Mouse (Mus musculus): Measurements from ENCODE around the gene Tmem184b. TPM values are rescaled to one million over a fixed set of nuclear protein-coding genes. Genes with fewer than 3 reads are reported as not detected.
A peak's percentile ranks its signal among the peaks of the same experiment; 100 is the strongest.

The Tmem184b gene
- polyA plus RNA-seq, 1 experiment from 2014 or later, result 58.5 TPM

GRCm38 (mm10) chr15:79393101-79393500 is 10.3 kb downstream of the Tmem184b start:
- Histone ChIP-seq H3K4me1 (peaks cover 77% of the 10 kb centered on the region), H3K4me3 (replicated peaks) (no peak overlapping the region), H3K9me3 (no peaks in the 10 kb centered on the region), H3K9ac (no peak overlapping the region), H3K36me3 (no peaks in the 10 kb centered on the region), H3K27me3 (replicated peaks) (no peaks in the 10 kb centered on the region), H3K4me2 (no peak overlapping the region), H3K27ac (no peak overlapping the region)
- no peak for ATAC-seq (ENCODE audit: insufficient read depth, low FRiP score, low read depth)
- WGBS, result 81% methylated on average over 6 of the region's 6 CpGs

GRCm38 (mm10) chr15:79392527-79392926 is 10.8 kb downstream of the Tmem184b start:
- WGBS, result 79% methylated on average over 5 of the region's 5 CpGs
- Histone ChIP-seq H3K4me1 (peaks cover 83% of the 10 kb centered on the region), H3K9ac (no peak overlapping the region), H3K27ac (no peak overlapping the region), H3K36me3 (no peaks in the 10 kb centered on the region), H3K27me3 (replicated peaks) (no peaks in the 10 kb centered on the region), H3K4me3 (replicated peaks) (no peak overlapping the region), H3K9me3 (no peaks in the 10 kb centered on the region), H3K4me2 (no peak overlapping the region)
- no peak for ATAC-seq (ENCODE audit: insufficient read depth, low FRiP score, low read depth)

- Histone ChIP-seq H3K27ac (peak overlapping the region; percentile 57), H3K27me3 (replicated peaks) (no peaks in the 10 kb centered on the region), H3K9ac (no peak overlapping the region), H3K36me3 (no peaks in the 10 kb centered on the region), H3K4me2 (no peak overlapping the region), H3K9me3 (no peaks in the 10 kb centered on the region), H3K4me3 (replicated peaks) (no peak overlapping the region), H3K4me1 (peaks cover 86% of the 10 kb centered on the region)
- 34% methylated on average over 7 of the region's 7 CpGs for WGBS
- peak; percentile 12; the same call in 1 of the 2 replicates for ATAC-seq (ENCODE audit: insufficient read depth, low FRiP score, low read depth)
Observed at GRCm38 (mm10) chr15:79391447-79392093, 11.8 kb downstream of the Tmem184b start.

GRCm38 (mm10) chr15:79390434-79390833 is 12.9 kb downstream of the Tmem184b start:
- 78% methylated on average over 6 of the region's 6 CpGs for WGBS
- Histone ChIP-seq H3K27me3 (replicated peaks) (no peaks in the 10 kb centered on the region), H3K4me1 (peaks cover 78% of the 10 kb centered on the region), H3K27ac (0 out of 2 replicates have a peak overlapping the region, but pooled peaks have one; percentile 57), H3K9ac (no peak overlapping the region), H3K36me3 (no peaks in the 10 kb centered on the region), H3K4me2 (no peak overlapping the region), H3K9me3 (no peaks in the 10 kb centered on the region), H3K4me3 (replicated peaks) (no peak overlapping the region)
- no peak for ATAC-seq (ENCODE audit: insufficient read depth, low FRiP score, low read depth)

- no peaks in the 10 kb centered on the region for H3K9me3 ChIP-seq
- H3K27ac ChIP-seq, result peak overlapping the region; percentile 69
- no peaks in the 10 kb centered on the region for H3K36me3 ChIP-seq
- no peak overlapping the region for H3K9ac ChIP-seq
- H3K4me2 ChIP-seq, result no peak overlapping the region
- H3K4me1 ChIP-seq, result peaks cover 59% of the 10 kb centered on the region
- WGBS, result 48% methylated on average over 6 of the region's 6 CpGs
- no peak overlapping the region for H3K4me3 ChIP-seq (replicated peaks)
- H3K27me3 ChIP-seq (replicated peaks), result no peaks in the 10 kb centered on the region
- ATAC-seq (ENCODE audit: insufficient read depth, low FRiP score, low read depth), result peak; percentile 31; the same call in 1 of the 2 replicates
Observed at GRCm38 (mm10) chr15:79388171-79388570, 15.2 kb downstream of the Tmem184b start.

GRCm38 (mm10) chr15:79387611-79388010 is 15.8 kb downstream of the Tmem184b start:
- 83% methylated on average over 7 of the region's 7 CpGs for WGBS
- Histone ChIP-seq H3K9ac (no peak overlapping the region), H3K4me1 (peaks cover 54% of the 10 kb centered on the region), H3K4me2 (no peak overlapping the region), H3K9me3 (no peaks in the 10 kb centered on the region), H3K4me3 (replicated peaks) (no peak overlapping the region), H3K27ac (peak overlapping the region; percentile 69; the same call in 1 of the 2 replicates), H3K27me3 (replicated peaks) (no peaks in the 10 kb centered on the region), H3K36me3 (no peaks in the 10 kb centered on the region)
- no peak for ATAC-seq (ENCODE audit: insufficient read depth, low FRiP score, low read depth)

- Histone ChIP-seq H3K36me3 (no peaks in the 10 kb centered on the region), H3K9me3 (no peaks in the 10 kb centered on the region), H3K9ac (no peak overlapping the region), H3K27ac (no peak overlapping the region), H3K4me3 (replicated peaks) (no peak overlapping the region), H3K4me2 (no peak overlapping the region), H3K27me3 (replicated peaks) (no peaks in the 10 kb centered on the region), H3K4me1 (peaks cover 49% of the 10 kb centered on the region)
- ATAC-seq (ENCODE audit: insufficient read depth, low FRiP score, low read depth), result no peak
- WGBS, result 74% methylated on average over 6 of the region's 6 CpGs
Observed at GRCm38 (mm10) chr15:79387081-79387480, 16.3 kb downstream of the Tmem184b start.

- Histone ChIP-seq H3K4me3 (replicated peaks) (no peak overlapping the region), H3K4me2 (no peak overlapping the region), H3K27ac (no peak overlapping the region), H3K4me1 (peaks cover 7% of the 10 kb centered on the region; the same call in 1 of the 2 replicates), H3K36me3 (peaks cover 14% of the 10 kb centered on the region; the same call in 1 of the 2 replicates), H3K9ac (no peak overlapping the region), H3K9me3 (no peaks in the 10 kb centered on the region), H3K27me3 (replicated peaks) (no peaks in the 10 kb centered on the region)
- no peak for ATAC-seq (ENCODE audit: insufficient read depth, low FRiP score, low read depth)
- 84% methylated on average over 9 of the region's 9 CpGs for WGBS
Observed at GRCm38 (mm10) chr15:79381644-79382043, 21.7 kb downstream of the Tmem184b start.

GRCm38 (mm10) chr15:79380468-79381444 is 22.6 kb downstream of the Tmem184b start:
- Histone ChIP-seq H3K9ac (no peak overlapping the region), H3K4me3 (replicated peaks) (no peak overlapping the region), H3K27ac (0 out of 2 replicates have a peak overlapping the region, but pooled peaks have one; percentile 7), H3K4me1 (peaks cover 7% of the 10 kb centered on the region; the same call in 1 of the 2 replicates), H3K4me2 (no peak overlapping the region), H3K36me3 (peaks cover 19% of the 10 kb centered on the region), H3K9me3 (no peaks in the 10 kb centered on the region), H3K27me3 (replicated peaks) (no peaks in the 10 kb centered on the region)
- peak; percentile 68 for ATAC-seq (ENCODE audit: insufficient read depth, low FRiP score, low read depth)
- WGBS, result 48% methylated on average over 22 of the region's 23 CpGs

- no peak overlapping the region for H3K9ac ChIP-seq
- H3K4me1 ChIP-seq, result peaks cover 12% of the 10 kb centered on the region; the same call in 1 of the 2 replicates
- H3K4me2 ChIP-seq, result no peak overlapping the region
- 89% methylated on average over 7 of the region's 7 CpGs for WGBS
- H3K36me3 ChIP-seq, result peaks cover 19% of the 10 kb centered on the region
- ATAC-seq (ENCODE audit: insufficient read depth, low FRiP score, low read depth), result no peak
- H3K4me3 ChIP-seq (replicated peaks), result no peak overlapping the region
- H3K27me3 ChIP-seq (replicated peaks), result no peaks in the 10 kb centered on the region
- H3K9me3 ChIP-seq, result no peaks in the 10 kb centered on the region
- no peak overlapping the region for H3K27ac ChIP-seq
Observed at GRCm38 (mm10) chr15:79379658-79380057, 23.7 kb downstream of the Tmem184b start.

- no peak overlapping the region for H3K9ac ChIP-seq
- no peak overlapping the region for H3K4me2 ChIP-seq
- H3K9me3 ChIP-seq, result no peaks in the 10 kb centered on the region
- H3K27ac ChIP-seq, result no peak overlapping the region
- no peak overlapping the region for H3K4me3 ChIP-seq (replicated peaks)
- ATAC-seq (ENCODE audit: insufficient read depth, low FRiP score, low read depth), result no peak
- peaks cover 22% of the 10 kb centered on the region for H3K36me3 ChIP-seq
- peaks cover 15% of the 10 kb centered on the region; the same call in 1 of the 2 replicates for H3K4me1 ChIP-seq
- 93% methylated on average over 10 of the region's 10 CpGs for WGBS
- no peaks in the 10 kb centered on the region for H3K27me3 ChIP-seq (replicated peaks)
Observed at GRCm38 (mm10) chr15:79378608-79379007, 24.8 kb downstream of the Tmem184b start.

- Histone ChIP-seq H3K4me1 (peaks cover 15% of the 10 kb centered on the region; the same call in 1 of the 2 replicates), H3K9ac (no peak overlapping the region), H3K9me3 (no peaks in the 10 kb centered on the region), H3K36me3 (peaks cover 22% of the 10 kb centered on the region), H3K27ac (no peak overlapping the region), H3K4me3 (replicated peaks) (no peak overlapping the region), H3K4me2 (no peak overlapping the region), H3K27me3 (replicated peaks) (no peaks in the 10 kb centered on the region)
- WGBS, result 69% methylated on average over 6 of the region's 6 CpGs
- no peak for ATAC-seq (ENCODE audit: insufficient read depth, low FRiP score, low read depth)
Observed at GRCm38 (mm10) chr15:79377681-79378080, 25.7 kb downstream of the Tmem184b start.

Measured in stomach, embryonic 15.5 days (tissue).